Mouse (Mus musculus): ENCODE measurements around the gene Krtap28-13. TPM values are rescaled to one million over a fixed set of nuclear protein-coding genes. Genes with fewer than 3 reads are reported as not detected.

Krtap28-13 gene
- total RNA-seq (2022): not detected

GRCm38 (mm10) chr1:83060643-83061042 is at the start of gene Krtap28-13:
Gene Krtap28-13, plus strand, starts transcription at chr1:83060930.
- DNase-seq: no peak

DNA sequence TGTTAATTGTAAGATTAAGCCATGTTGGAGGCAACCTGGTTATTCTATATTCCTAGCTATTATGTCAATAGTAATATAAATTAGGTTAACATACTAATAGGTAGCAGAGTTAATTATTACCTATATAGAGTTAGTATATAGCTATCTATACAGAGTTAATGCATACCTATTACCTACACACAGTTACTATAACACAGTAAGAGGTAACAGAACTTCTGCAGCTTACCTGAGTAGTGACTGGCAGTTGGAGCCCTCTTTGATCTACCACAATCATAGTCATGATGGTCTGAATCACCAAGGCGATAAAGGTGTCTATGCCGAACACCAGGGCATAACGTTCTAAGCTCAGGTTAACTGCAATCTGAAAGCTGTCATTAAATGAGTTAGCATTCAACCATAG is 46.3 kb upstream of the Krtap28-13 start:
- DNase-seq: no peak

DNA sequence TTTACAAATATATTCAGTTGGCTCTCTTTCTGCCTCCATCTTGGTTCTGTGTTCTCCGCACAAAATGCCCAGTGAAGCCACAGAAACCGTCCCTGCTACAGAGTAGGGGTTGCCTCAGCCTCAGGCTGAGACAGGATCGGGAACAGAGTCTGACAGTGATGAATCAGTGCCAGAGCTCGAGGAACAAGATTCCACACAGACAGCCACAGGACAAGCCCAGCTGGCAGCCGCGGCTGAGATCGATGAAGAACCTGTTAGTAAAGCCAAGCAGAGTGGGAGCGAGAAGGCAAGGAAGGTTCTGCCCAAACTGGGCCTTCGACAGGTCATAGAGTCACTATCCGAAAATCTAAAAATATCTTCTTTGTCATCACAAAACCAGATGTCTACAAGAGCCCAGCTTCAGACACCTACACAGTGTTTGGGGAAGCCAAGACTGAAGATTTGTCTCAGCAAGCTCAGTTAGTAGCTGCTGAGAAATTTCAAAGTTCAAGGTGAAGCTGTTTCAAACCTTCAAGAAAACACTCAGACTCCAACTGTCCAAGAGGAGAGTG is 45.3 kb upstream of the Krtap28-13 start:
- no peak for DNase-seq

- no peak for DNase-seq
Measured at GRCm38 (mm10) chr1:83016556-83016955, 44.2 kb upstream of the Krtap28-13 start.

- no peak for DNase-seq
Measured at GRCm38 (mm10) chr1:83031950-83032349, 28.8 kb upstream of the Krtap28-13 start.

DNA sequence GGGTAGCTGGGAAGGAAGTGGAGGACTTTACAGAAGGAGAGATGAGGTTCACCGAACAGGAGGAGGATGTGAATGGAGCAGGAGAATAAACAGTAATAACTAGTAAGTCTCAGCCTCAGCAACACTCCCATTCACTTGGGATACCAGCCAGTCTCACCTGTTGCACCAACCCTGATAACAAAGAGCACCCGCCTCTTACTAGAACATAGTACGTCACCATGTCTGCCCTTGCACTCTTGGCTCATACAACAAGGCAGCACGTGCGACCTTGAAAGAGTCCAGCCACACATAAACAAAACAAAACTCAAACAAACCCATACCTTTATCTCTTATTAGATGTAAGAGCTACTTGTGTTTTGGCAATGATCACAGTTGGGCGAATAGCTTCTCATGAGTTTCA is 28.2 kb upstream of the Krtap28-13 start:
- no peak for DNase-seq

- DNase-seq: no peak
Measured at GRCm38 (mm10) chr1:83034509-83034908, 26.2 kb upstream of the Krtap28-13 start.

DNA sequence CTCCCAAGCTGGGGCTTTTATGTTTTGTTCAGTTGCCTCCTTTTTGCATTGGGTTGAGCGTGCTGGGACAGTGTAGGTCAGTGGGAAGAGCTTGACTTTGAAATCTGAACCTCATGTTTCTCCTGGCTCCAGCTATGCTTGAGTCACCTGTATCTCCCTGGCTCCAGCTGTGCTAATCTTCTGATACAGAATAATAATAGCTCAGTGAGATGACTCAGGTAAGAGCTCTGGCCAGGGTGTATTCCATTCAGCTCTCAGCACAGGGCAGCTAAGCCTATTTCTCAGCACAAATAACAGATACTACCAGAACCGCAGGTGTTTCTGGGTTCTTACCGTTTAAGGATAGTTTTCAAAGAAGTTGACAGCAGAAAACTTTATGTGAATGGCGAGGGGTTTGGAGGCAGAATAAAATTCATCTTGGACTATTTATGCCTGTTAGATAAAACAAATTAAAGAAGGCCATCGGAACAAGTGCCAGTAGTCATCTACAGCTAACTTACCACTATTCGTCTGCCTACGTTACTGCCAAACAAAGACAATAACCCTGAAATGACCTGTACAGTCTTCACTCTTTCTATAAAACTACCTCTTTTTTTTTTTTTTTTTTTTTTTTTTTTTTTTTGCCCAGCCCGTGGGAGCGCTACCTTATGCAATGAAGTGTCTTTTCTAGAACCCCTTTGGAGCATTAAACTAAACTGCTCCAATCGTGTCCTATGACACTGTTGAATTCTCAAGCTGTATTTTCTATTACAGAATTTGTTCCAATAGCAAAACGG is 23.6 kb upstream of the Krtap28-13 start:
- DNase-seq: no peak

GRCm38 (mm10) chr1:83038109-83038672 is 22.5 kb upstream of the Krtap28-13 start, which contains the start of gene Slc19a3:
Gene Slc19a3, minus strand, starts transcription at chr1:83038448.
- no peak for DNase-seq

GRCm38 (mm10) chr1:83039080-83039479 is 21.6 kb upstream of the Krtap28-13 start:
- DNase-seq: no peak

DNA sequence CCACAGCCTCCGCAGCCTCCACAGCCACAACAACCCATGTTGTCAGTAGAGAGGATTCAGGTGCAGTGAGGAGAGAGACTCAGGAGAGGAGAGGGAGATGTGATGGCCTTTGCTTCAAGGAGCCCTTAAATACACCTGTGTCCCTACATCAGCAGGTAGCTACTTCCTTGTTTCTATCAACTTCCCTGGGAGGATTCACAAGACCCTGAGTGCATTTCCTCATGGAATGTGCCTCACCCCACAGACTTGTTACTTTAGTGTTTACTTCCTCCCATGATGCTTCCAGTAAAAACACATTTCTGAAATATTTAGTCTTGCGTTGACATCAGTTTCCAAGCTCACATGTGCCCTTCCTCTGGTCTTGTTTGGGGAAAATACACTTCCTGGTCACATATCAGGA is 18.4 kb upstream of the Krtap28-13 start, which contains the start of gene Krtap28-10:
Gene Krtap28-10 (minus strand): TSS at position 101 of the 400 bp plus-strand sequence.
- DNase-seq: no peak

- DNase-seq: no peak
Measured at GRCm38 (mm10) chr1:83044882-83045427, 15.8 kb upstream of the Krtap28-13 start, which contains the start of gene Gm47969. Gene Gm47969, plus strand, starts transcription at chr1:83044932.

DNA sequence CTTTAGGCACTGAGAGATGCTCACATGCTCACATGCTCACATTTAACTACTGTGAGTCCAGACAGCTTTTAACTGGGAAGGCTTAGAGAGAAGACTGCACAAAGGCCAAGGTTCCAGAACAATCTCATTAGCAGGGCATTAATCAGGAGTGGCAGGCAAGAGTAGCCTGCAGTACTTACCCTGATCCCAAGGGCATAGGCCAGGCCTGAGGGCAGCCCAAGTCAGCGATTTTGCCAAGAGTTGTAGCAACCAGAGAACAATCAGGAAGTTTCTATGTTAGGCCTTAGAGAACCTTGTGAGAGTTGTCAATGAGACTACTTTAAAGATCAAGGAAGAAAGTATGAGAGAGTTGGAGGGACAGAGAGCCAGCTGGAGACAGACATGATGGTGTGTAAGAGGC is 2.2 kb upstream of the Krtap28-13 start:
- DNase-seq: no peak

DNA sequence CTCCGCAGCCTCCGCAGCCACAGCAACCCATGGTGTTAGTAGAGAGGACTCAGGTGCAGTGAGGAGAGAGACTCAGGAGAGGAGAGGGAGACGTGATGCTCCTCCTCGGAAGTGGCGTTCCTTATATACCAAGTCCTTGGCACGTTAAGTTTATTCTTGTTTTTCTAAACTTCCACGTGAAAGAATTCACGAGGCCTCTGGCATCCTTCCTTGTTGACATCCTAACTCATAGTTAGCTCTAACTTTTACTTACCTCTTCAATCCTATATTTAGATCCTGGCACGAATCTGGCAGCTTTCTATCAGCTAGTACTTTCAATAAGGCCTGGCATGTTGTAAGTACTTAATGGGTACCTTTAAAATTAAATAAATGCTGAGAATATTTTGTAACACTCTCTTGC is 1.5 kb upstream of the Krtap28-13 start, which contains the start of gene A030005K14Rik:
Gene A030005K14Rik (minus strand): TSS at position 101 of the 400 bp plus-strand sequence.
- no peak for DNase-seq

- no peak for DNase-seq
Measured at GRCm38 (mm10) chr1:83064851-83065250, 4.1 kb downstream of the Krtap28-13 start.

- no peak for DNase-seq
Measured at GRCm38 (mm10) chr1:83066577-83066976, 5.8 kb downstream of the Krtap28-13 start.

DNA sequence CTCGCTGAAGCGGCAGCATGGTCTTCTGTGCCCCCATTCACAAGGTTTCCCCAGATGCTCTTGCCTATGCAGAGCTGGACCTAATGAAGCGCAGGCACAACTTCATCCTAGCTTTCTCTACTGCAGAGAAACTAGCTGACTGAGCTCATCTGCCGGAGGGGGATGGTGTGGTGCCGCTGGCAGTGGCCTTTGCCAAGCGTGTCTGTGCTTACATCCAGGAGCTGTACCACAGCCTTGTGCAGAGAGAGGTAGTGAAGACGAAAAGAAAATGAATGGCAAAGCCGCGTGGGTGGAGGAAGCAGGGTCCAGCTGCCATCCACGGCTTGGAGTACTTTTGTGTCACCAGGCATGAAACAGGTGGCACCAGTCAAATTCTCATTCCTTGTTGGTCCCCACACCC is 6.5 kb downstream of the Krtap28-13 start:
- no peak for DNase-seq

GRCm38 (mm10) chr1:83075526-83076189 is 14.9 kb downstream of the Krtap28-13 start:
- DNase-seq: no peak

GRCm38 (mm10) chr1:83076190-83076917 is 15.6 kb downstream of the Krtap28-13 start:
- DNase-seq: no peak

DNA sequence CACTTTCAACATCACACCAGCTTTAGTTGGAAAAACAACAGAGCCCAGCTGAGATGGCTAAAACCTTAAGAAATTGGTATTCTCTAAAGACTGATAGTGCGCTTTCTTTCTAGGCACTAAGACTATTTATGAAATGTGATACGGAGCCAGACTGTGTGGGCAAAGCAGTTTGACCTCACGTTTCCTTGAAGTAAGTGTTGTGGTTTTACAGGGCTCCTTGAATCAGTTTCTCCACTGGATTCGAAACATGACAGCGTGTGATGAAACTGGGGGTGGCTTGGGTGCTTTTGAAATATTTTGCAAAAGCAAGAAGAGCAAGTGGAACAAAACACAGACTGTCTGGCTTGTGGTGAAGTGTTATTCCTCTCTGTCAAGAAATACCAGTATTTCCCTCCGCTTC is 16.3 kb downstream of the Krtap28-13 start:
- DNase-seq: no peak

DNA sequence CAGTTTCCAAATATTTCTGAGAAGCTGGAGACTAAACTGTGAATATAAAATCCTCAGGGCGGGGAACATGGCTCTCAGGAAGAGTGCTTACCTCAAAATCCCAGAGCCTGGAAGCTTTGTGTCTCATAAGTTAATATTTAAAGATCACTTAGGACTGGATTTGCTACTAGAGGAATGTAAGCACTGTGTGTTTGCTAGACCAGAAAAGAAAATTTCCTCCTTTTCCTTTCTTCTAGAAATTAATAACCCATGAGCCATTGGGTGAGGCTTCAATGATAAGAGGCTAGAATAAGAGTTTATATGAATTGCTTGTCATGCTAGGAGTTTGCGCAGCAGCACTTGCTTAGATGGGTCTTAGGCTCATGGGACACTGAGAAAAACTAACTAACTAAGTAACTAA is 24.1 kb downstream of the Krtap28-13 start:
- DNase-seq: no peak

GRCm38 (mm10) chr1:83091268-83091667 is 30.5 kb downstream of the Krtap28-13 start:
- no peak for DNase-seq
